Mouse (Mus musculus): ENCODE measurements around the gene Cped1.

- TF ChIP-seq CTCF (IDR thresholded peaks at IDR 0.05; ENCODE audit: control insufficient read depth, insufficient read depth, insufficient replicate concordance, low read depth, low read length): no peak
- TF ChIP-seq POLR2A (IDR thresholded peaks at IDR 0.05; ENCODE audit: control insufficient read depth, low read depth, low read length): no peak
Observed at GRCm38 (mm10) chr6:22292056-22292455, 306.3 kb downstream of the Cped1 start.
